Mouse (Mus musculus) heart, adult 2 months (tissue): ENCODE measurements around the gene Furin.

Source experiments
- CTCF ChIP-seq: fragments of 200-600 bp; IDR thresholded peaks from 2 replicates; pipeline ENCODE4 v1.8.1; 2022; ENCODE audit warnings: antibody characterized with exemption, mild to moderate bottlenecking, moderate library complexity
- POLR2A ChIP-seq: fragments of 200-500 bp; IDR thresholded peaks from 2 replicates; pipeline ENCODE4 v1.6.1; 2011; ENCODE audit warnings: mild to moderate bottlenecking, low read depth, low read length, control low read depth; ENCODE audit not compliant: insufficient read depth

DNA sequence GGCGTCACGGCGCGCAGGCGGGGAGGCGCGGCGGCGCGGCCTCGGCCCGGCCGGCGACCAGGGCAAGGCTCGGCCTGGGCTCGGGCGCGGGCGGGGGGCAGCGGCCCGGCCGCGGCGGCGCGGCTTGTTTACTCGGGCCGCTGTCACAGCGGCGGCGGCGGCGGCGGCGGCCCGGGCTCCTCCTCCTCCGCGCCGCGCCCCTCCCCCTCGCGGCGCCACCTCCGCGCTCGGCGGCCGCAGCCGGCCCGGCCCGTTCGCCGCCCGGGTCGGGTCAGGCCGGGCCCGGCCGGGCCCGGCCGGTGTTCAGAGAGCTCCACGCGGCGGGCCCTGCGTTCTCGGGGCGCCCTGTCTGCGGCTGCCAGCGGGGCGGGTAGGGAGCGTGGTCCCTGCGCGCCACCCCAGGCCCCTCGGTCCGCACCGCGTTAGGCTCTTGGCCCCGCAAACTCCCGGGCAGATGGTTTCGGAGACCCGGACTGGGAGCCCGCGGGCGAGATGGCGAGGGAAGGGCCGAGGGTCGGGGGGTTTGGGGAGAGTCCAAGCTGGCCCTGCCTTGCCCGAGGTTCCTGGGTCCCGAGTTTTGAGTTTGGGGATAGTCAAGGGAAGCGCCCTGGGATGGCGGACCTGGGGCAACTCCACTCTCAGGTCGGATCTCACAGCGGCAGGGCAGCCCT is 2.5 kb downstream of the Furin start:
- no peak for TF ChIP-seq CTCF
- TF ChIP-seq POLR2A = no peak
